Mouse (Mus musculus): Measurements from ENCODE around the gene Slc10a2. TPM values are rescaled to one million over a fixed set of nuclear protein-coding genes. Genes with fewer than 3 reads are reported as not detected.

Gene Slc10a2
- 3.7 TPM for polyA plus RNA-seq (2014; fragmentation: Illumina TruSeq; extraction: RNeasy Lipid Tissue Mini Kit (QIAGEN cat#74804); ENCODE audit: low read depth, low replicate concordance)

GRCm38 (mm10) chr8:5105186-5105585 lies at the start of gene Slc10a2:
Slc10a2 (minus strand) TSS chr8:5105351.

